Mouse (Mus musculus) neural tube, embryonic 13.5 days (tissue): ENCODE results near the gene Ccdc173. TPM values are rescaled to one million over a fixed set of nuclear protein-coding genes. Genes with fewer than 3 reads are reported as not detected.

ENCODE experiments used
- ATAC-seq: fragments of 200-750 bp; cut with Nextera tagmentation; 2 replicates; pipeline ENCODE4 v1.8.0; 2017; ENCODE audit warnings: low read depth, mild to moderate bottlenecking, moderate TSS enrichment, moderate library complexity
- H3K27ac ChIP-seq: fragments of 300-500 bp; sonication (generic); replicated peaks from 2 replicates; pipeline ENCODE4 v1.5.1; 2015; ENCODE audit warnings: moderate library complexity, mild to moderate bottlenecking, inconsistent platforms
- H3K27me3 ChIP-seq: fragments of 300-500 bp; sonication (generic); 2 replicates; pipeline ENCODE4 v1.6.1; 2015; ENCODE audit warnings: mild to moderate bottlenecking, inconsistent platforms
- H3K36me3 ChIP-seq: fragments of 300-500 bp; sonication (generic); 2 replicates; pipeline ENCODE4 v1.6.1; 2015; ENCODE audit warnings: mild to moderate bottlenecking, inconsistent platforms
- H3K4me1 ChIP-seq: fragments of 300-500 bp; sonication (generic); replicated peaks from 2 replicates; pipeline ENCODE4 v1.6.1; 2015; ENCODE audit warnings: inconsistent platforms
- H3K4me2 ChIP-seq: fragments of 300-500 bp; sonication (generic); 2 replicates; pipeline ENCODE4 v1.6.1; 2015; ENCODE audit warnings: inconsistent platforms, mild to moderate bottlenecking, moderate library complexity
- H3K4me3 ChIP-seq: fragments of 300-500 bp; sonication (generic); 2 replicates; pipeline ENCODE4 v1.5.1; 2015; ENCODE audit warnings: mild to moderate bottlenecking, inconsistent platforms
- H3K9ac ChIP-seq: fragments of 300-500 bp; sonication (generic); 2 replicates; pipeline ENCODE4 v1.6.1; 2015; ENCODE audit warnings: moderate library complexity, mild to moderate bottlenecking, inconsistent platforms
- H3K9me3 ChIP-seq: fragments of 300-500 bp; sonication (generic); 2 replicates; pipeline ENCODE4 v1.6.1; 2016; ENCODE audit warnings: inconsistent platforms
- WGBS: fragments of 180-500 bp; shearing (Covaris S2); methylation state at CpG from one replicate; pipeline ENCODE4 v1.1.7; 2015; 5-methylcytosine and 5-hydroxymethylcytosine counted together
- polyA plus RNA-seq: library from polyadenylated mRNA; unstranded; fragments of >200 nt; fragmentation: Nextera tagmentation; extraction: Ambion mirVana; gene quantifications from 2 replicates; pipeline ENCODE4 v1.2.1, GENCODE M21; 2015

Ccdc173 gene
- polyA plus RNA-seq, 1 experiment from 2014 or later: 3.1 TPM

- Histone ChIP-seq H3K4me3 (no peak overlapping the region), H3K4me1 (no peaks in the 10 kb centered on the region), H3K36me3 (peaks cover 58% of the 10 kb centered on the region), H3K9me3 (no peaks in the 10 kb centered on the region), H3K27ac (no peak overlapping the region), H3K9ac (no peak overlapping the region), H3K27me3 (no peaks in the 10 kb centered on the region), H3K4me2 (no peak overlapping the region)
- WGBS: 73% methylated on average over 7 of the region's 7 CpGs
- no peak for ATAC-seq
Measured at GRCm38 (mm10) chr2:69777985-69778835, 11.2 kb downstream of the Ccdc173 start.

GRCm38 (mm10) chr2:69773331-69773730 lies 16.0 kb downstream of the Ccdc173 start:
- no peaks in the 10 kb centered on the region for H3K27me3 ChIP-seq
- 92% methylated on average over 3 of the region's 3 CpGs for WGBS
- no peak for ATAC-seq

GRCm38 (mm10) chr2:69764716-69765115 lies 24.7 kb downstream of the Ccdc173 start:
- H3K9me3 ChIP-seq: no peaks in the 10 kb centered on the region
- no peak for ATAC-seq
- 83% methylated on average over 1 of the region's 1 CpGs for WGBS
- H3K27ac ChIP-seq: no peak overlapping the region
- no peak overlapping the region for H3K4me3 ChIP-seq
- peaks cover 15% of the 10 kb centered on the region; the same call in 1 of the 2 replicates for H3K4me1 ChIP-seq
- H3K27me3 ChIP-seq: no peaks in the 10 kb centered on the region
- H3K4me2 ChIP-seq: no peak overlapping the region
- H3K36me3 ChIP-seq: no peaks in the 10 kb centered on the region
- H3K9ac ChIP-seq: no peak overlapping the region

More at GRCm38 (mm10) chr2:69773331-69773730, 16.0 kb downstream of the Ccdc173 start:
- no peak overlapping the region for H3K27ac ChIP-seq
- H3K4me3 ChIP-seq: no peak overlapping the region
- H3K36me3 ChIP-seq: peaks cover 31% of the 10 kb centered on the region
- H3K4me1 ChIP-seq: no peaks in the 10 kb centered on the region
- no peak overlapping the region for H3K4me2 ChIP-seq
- no peaks in the 10 kb centered on the region for H3K9me3 ChIP-seq
- no peak overlapping the region for H3K9ac ChIP-seq

GRCm38 (mm10) chr2:69763340-69763739 lies 26.0 kb downstream of the Ccdc173 start:
- no peaks in the 10 kb centered on the region for H3K27me3 ChIP-seq
- no peak overlapping the region for H3K27ac ChIP-seq
- no peaks in the 10 kb centered on the region for H3K9me3 ChIP-seq
- H3K36me3 ChIP-seq: no peaks in the 10 kb centered on the region
- peaks cover 15% of the 10 kb centered on the region; the same call in 1 of the 2 replicates for H3K4me1 ChIP-seq
- H3K4me2 ChIP-seq: no peak overlapping the region
- ATAC-seq: no peak
- H3K4me3 ChIP-seq: no peak overlapping the region
- no peak overlapping the region for H3K9ac ChIP-seq
- WGBS: 94% methylated on average over 4 of the region's 4 CpGs

GRCm38 (mm10) chr2:69760980-69761379 lies 28.4 kb downstream of the Ccdc173 start:
- Histone ChIP-seq H3K9me3 (no peaks in the 10 kb centered on the region), H3K27ac (peak overlapping the region; percentile 33; the same call in 1 of the 2 replicates), H3K27me3 (no peaks in the 10 kb centered on the region), H3K4me1 (peaks cover 15% of the 10 kb centered on the region; the same call in 1 of the 2 replicates), H3K4me3 (no peak overlapping the region), H3K9ac (no peak overlapping the region), H3K4me2 (no peak overlapping the region), H3K36me3 (no peaks in the 10 kb centered on the region)
- WGBS: 22% methylated on average over 5 of the region's 5 CpGs
- peak; percentile 72 for ATAC-seq

GRCm38 (mm10) chr2:69745091-69745490 lies 44.3 kb downstream of the Ccdc173 start:
- no peak overlapping the region for H3K9ac ChIP-seq
- no peaks in the 10 kb centered on the region for H3K4me1 ChIP-seq
- no peaks in the 10 kb centered on the region for H3K27me3 ChIP-seq
- WGBS: 85% methylated on average over 1 of the region's 1 CpGs
- peaks cover 70% of the 10 kb centered on the region for H3K36me3 ChIP-seq
- H3K9me3 ChIP-seq: no peaks in the 10 kb centered on the region
- no peak overlapping the region for H3K27ac ChIP-seq
- no peak overlapping the region for H3K4me2 ChIP-seq
- ATAC-seq: no peak
- no peak overlapping the region for H3K4me3 ChIP-seq

GRCm38 (mm10) chr2:69723519-69723825 lies 65.9 kb downstream of the Ccdc173 start:
- H3K4me3 ChIP-seq: peak overlapping the region; percentile 77
- ATAC-seq: no peak
- 1% methylated on average over 13 of the region's 13 CpGs for WGBS
- peak overlapping the region; percentile 91 for H3K27ac ChIP-seq
- H3K27me3 ChIP-seq: peaks cover 18% of the 10 kb centered on the region; the same call in 1 of the 2 replicates
- H3K9me3 ChIP-seq: no peaks in the 10 kb centered on the region
- H3K36me3 ChIP-seq: no peaks in the 10 kb centered on the region
- H3K9ac ChIP-seq: peak overlapping the region; percentile 84
- H3K4me2 ChIP-seq: peak overlapping the region; percentile 69
- H3K4me1 ChIP-seq: peaks cover 20% of the 10 kb centered on the region

GRCm38 (mm10) chr2:69722650-69723518 lies 66.5 kb downstream of the Ccdc173 start:
- peak; percentile 96 for ATAC-seq
- H3K4me2 ChIP-seq: peak overlapping the region; percentile 69
- WGBS: under 1% methylated on average over 90 of the region's 91 CpGs

GRCm38 (mm10) chr2:69722273-69722649 lies 67.1 kb downstream of the Ccdc173 start, which contains the start of gene Ppig:
Gene Ppig (plus strand): TSS chr2:69722545.
- Histone ChIP-seq H3K4me1 (peaks cover 20% of the 10 kb centered on the region), H3K4me3 (peak within 1 kb of the TSS; percentile 77), H3K9me3 (no peaks in the 10 kb centered on the region), H3K36me3 (no peaks in the 10 kb centered on the region), H3K9ac (peak within 1 kb of the TSS; percentile 84), H3K4me2 (peak within 1 kb of the TSS; percentile 69), H3K27me3 (peaks cover 18% of the 10 kb centered on the region; the same call in 1 of the 2 replicates), H3K27ac (peak within 1 kb of the TSS; percentile 91)
- ATAC-seq: peak; percentile 41
- 6% methylated on average over 12 of the region's 12 CpGs for WGBS

More at GRCm38 (mm10) chr2:69722650-69723518, 66.5 kb downstream of the Ccdc173 start:
- Histone ChIP-seq H3K27me3 (peaks cover 18% of the 10 kb centered on the region; the same call in 1 of the 2 replicates), H3K9ac (peak overlapping the region; percentile 84), H3K9me3 (no peaks in the 10 kb centered on the region), H3K4me1 (peaks cover 20% of the 10 kb centered on the region), H3K36me3 (no peaks in the 10 kb centered on the region), H3K4me3 (peak overlapping the region; percentile 77), H3K27ac (peak overlapping the region; percentile 91)

- Histone ChIP-seq H3K27ac (no peak overlapping the region), H3K9ac (no peak overlapping the region), H3K4me1 (peaks cover 12% of the 10 kb centered on the region), H3K4me2 (no peak overlapping the region), H3K9me3 (no peaks in the 10 kb centered on the region), H3K27me3 (peaks cover 24% of the 10 kb centered on the region), H3K36me3 (no peaks in the 10 kb centered on the region), H3K4me3 (no peak overlapping the region)
- no peak for ATAC-seq
- 83% methylated on average over 1 of the region's 1 CpGs for WGBS
Measured at GRCm38 (mm10) chr2:69719121-69719520, 70.3 kb downstream of the Ccdc173 start.

GRCm38 (mm10) chr2:69716483-69716882 lies 72.9 kb downstream of the Ccdc173 start:
- ATAC-seq: no peak
- Histone ChIP-seq H3K9me3 (no peaks in the 10 kb centered on the region), H3K4me1 (peaks cover 10% of the 10 kb centered on the region), H3K36me3 (no peaks in the 10 kb centered on the region), H3K27ac (no peak overlapping the region), H3K4me3 (no peak overlapping the region), H3K27me3 (peaks cover 24% of the 10 kb centered on the region), H3K4me2 (no peak overlapping the region), H3K9ac (no peak overlapping the region)
- 81% methylated on average over 3 of the region's 3 CpGs for WGBS

- no peak for ATAC-seq
- H3K36me3 ChIP-seq: peaks cover 10% of the 10 kb centered on the region; the same call in 1 of the 2 replicates
- H3K4me1 ChIP-seq: peaks cover 10% of the 10 kb centered on the region
- no peak overlapping the region for H3K4me2 ChIP-seq
- no peak overlapping the region for H3K27ac ChIP-seq
- no peak overlapping the region for H3K4me3 ChIP-seq
- no peak overlapping the region for H3K9ac ChIP-seq
- H3K9me3 ChIP-seq: no peaks in the 10 kb centered on the region
- peaks cover 6% of the 10 kb centered on the region for H3K27me3 ChIP-seq
- 83% methylated on average over 5 of the region's 5 CpGs for WGBS
Measured at GRCm38 (mm10) chr2:69714126-69714525, 75.2 kb downstream of the Ccdc173 start.
